In genomic region chr14:20886266-20886665, GRCm38 (mm10) we compare ENCODE assay signal across 9 mouse cellular contexts. TPM values are rescaled to one million over a fixed set of nuclear protein-coding genes. Genes with fewer than 3 reads are reported as not detected.
A peak's percentile ranks its signal among the peaks of the same experiment; 100 is the strongest.
DNase-seq lines count a peak whose midpoint lies in the region; ATAC-seq and TF ChIP-seq lines count a peak whose summit lies in the region.
"Had no signal": no experiment of that assay in that cellular context is flagged by ENCODE, and none has a peak within 500 bp of the region (broad histone marks: within the 10 kb centered on the region; RNA-seq: fewer than 3 reads in every experiment).

No protein-coding gene starts in this region.

- no peak overlapping the region for H3ac ChIP-seq in myocyte (ENCODE audit: control insufficient read depth, insufficient read length)

- no peak for ATAC-seq in kidney, embryonic 16.5 days (ENCODE audit: low FRiP score, low TSS enrichment)
- no peak for ATAC-seq in G1E (ENCODE audit: extremely low read depth, insufficient number of reproducible peaks, low FRiP score, poor library complexity, severe bottlenecking)

- H3K4me1 ChIP-seq in kidney, embryonic 16.5 days (ENCODE audit: insufficient read depth, low read length): peaks cover 14% of the 10 kb centered on the region
- peaks cover 41% of the 10 kb centered on the region for H3K4me1 ChIP-seq in G1E (ENCODE audit: insufficient read depth, low read depth, low read length)
- H3K4me1 ChIP-seq in brown adipose tissue, adult 24 weeks (ENCODE audit: control insufficient read depth, insufficient read depth, insufficient read length, low read length): peaks cover 17% of the 10 kb centered on the region

- H3K9ac ChIP-seq in kidney, embryonic 16.5 days (replicated peaks; ENCODE audit: low read length): no peak overlapping the region
- H3K9ac ChIP-seq: limb, embryonic 15.5 days had no signal

- no peaks in the 10 kb centered on the region for H3K36me3 ChIP-seq in kidney, embryonic 16.5 days (ENCODE audit: insufficient read depth, low read length)
- H3K36me3 ChIP-seq in G1E (replicated peaks) (no peaks in the 10 kb centered on the region), myocyte (ENCODE audit: control insufficient read depth, insufficient read depth) (no peaks in the 10 kb centered on the region)
- H3K36me3 ChIP-seq: limb, embryonic 15.5 days had no signal

- 57% methylated on average over 4 of the region's 4 CpGs for WGBS in kidney, embryonic 16.5 days

- DNase-seq in kidney, postnatal 4 days: peak; percentile 77 to 79
- DNase-seq in G1E (ENCODE audit: low spot score): peak; percentile 19
- DNase-seq in layer of hippocampus, postnatal 10 days (ENCODE audit: low spot score in 2 of 2): peak; percentile 25 to 43
- DNase-seq in thymus, postnatal 25 days: peak; percentile 84
- DNase-seq in Muller cell, postnatal 12 days (ENCODE audit: inconsistent ontology term): no peak

- H3K4me3 ChIP-seq in kidney, embryonic 16.5 days (ENCODE audit: low read length): no peak overlapping the region
- H3K4me3 ChIP-seq in G1E (ENCODE audit: low read depth, low read length): no peak overlapping the region; the same call in 1 of the 2 replicates
- H3K4me3 ChIP-seq in brown adipose tissue, adult 24 weeks (ENCODE audit: insufficient read depth, low read depth, low read length): no peak overlapping the region
- H3K4me3 ChIP-seq in myocyte: no peak overlapping the region
- H3K4me3 ChIP-seq: limb, embryonic 15.5 days had no signal

- no peak overlapping the region for H3K27ac ChIP-seq in kidney, embryonic 16.5 days (ENCODE audit: low read length)
- H3K27ac ChIP-seq in brown adipose tissue, adult 24 weeks (replicated peaks; ENCODE audit: low read depth, low read length): peak overlapping the region; percentile 80; the same call in 1 of the 2 replicates

- no peaks in the 10 kb centered on the region for H3K27me3 ChIP-seq in kidney, embryonic 16.5 days (ENCODE audit: insufficient read depth, low read length)
- H3K27me3 ChIP-seq in G1E (ENCODE audit: insufficient read depth, low read length): no peaks in the 10 kb centered on the region
- H3K27me3 ChIP-seq in myocyte (ENCODE audit: control insufficient read depth, insufficient read depth, insufficient read length): no peaks in the 10 kb centered on the region
- H3K27me3 ChIP-seq: limb, embryonic 15.5 days had no signal

- no peaks in the 10 kb centered on the region for H3K9me3 ChIP-seq in kidney, embryonic 16.5 days (ENCODE audit: low read length)
- H3K9me3 ChIP-seq in G1E (replicated peaks): no peaks in the 10 kb centered on the region
- H3K9me3 ChIP-seq: limb, embryonic 15.5 days had no signal

- no peaks in the 10 kb centered on the region for H3K79me2 ChIP-seq in myocyte (ENCODE audit: control insufficient read depth, insufficient read depth)

- TF ChIP-seq CTCF in G1E (IDR thresholded peaks at IDR 0.05; ENCODE audit: low read depth, low read length): no peak

- no peak overlapping the region for H3K4me2 ChIP-seq in kidney, embryonic 16.5 days (replicated peaks; ENCODE audit: low read depth, low read length)
- peak overlapping the region; percentile 92 for H3K4me2 ChIP-seq in myocyte (ENCODE audit: low read depth)
- H3K4me2 ChIP-seq: limb, embryonic 15.5 days had no signal

- TF ChIP-seq POLR2A in myocyte (IDR thresholded peaks at IDR 0.05; ENCODE audit: insufficient read length, low read depth): no peak

TF ChIP-seq in myocyte, 11 proteins besides CTCF, POLR2A, EP300 and RAD21:
- TF ChIP-seq REST (IDR thresholded peaks at IDR 0.05; ENCODE audit: insufficient read depth, insufficient read length) (no peak), TCF12 (IDR thresholded peaks at IDR 0.05; ENCODE audit: insufficient read depth, poor library complexity, severe bottlenecking) (no peak), MYOG (IDR thresholded peaks at IDR 0.05; ENCODE audit: control insufficient read depth in 1 of 3, insufficient read depth in 1 of 3, insufficient read length in 2 of 3, low read depth in 2 of 3) (no peak), MYOD1 (IDR thresholded peaks at IDR 0.05; ENCODE audit: control insufficient read depth in 1 of 3, insufficient read length in 2 of 3, low read depth in 2 of 3) (no peak), TCF3 (IDR thresholded peaks at IDR 0.05; ENCODE audit: insufficient read length, low read depth) (no peak), POLR2AphosphoS2 (IDR thresholded peaks at IDR 0.05; ENCODE audit: insufficient read length, low read depth) (no peak), MAX (IDR thresholded peaks at IDR 0.05; ENCODE audit: low read depth) (no peak), CEBPB (IDR thresholded peaks at IDR 0.05; ENCODE audit: insufficient read depth, poor library complexity, severe bottlenecking) (no peak), SRF (IDR thresholded peaks at IDR 0.05; ENCODE audit: control insufficient read depth, insufficient read length, low read depth) (no peak), USF1 (IDR thresholded peaks at IDR 0.05; ENCODE audit: low read depth) (no peak), E2F4 (IDR thresholded peaks at IDR 0.05; ENCODE audit: insufficient read depth) (no peak)

RNA-seq across cellular contexts. Expression of gene Vcl, which starts 42.9 kb away (rescaled TPM):
- 54.9 and 57.7 TPM in 2 replicates for polyA plus RNA-seq in kidney, embryonic 16.5 days (2015; fragmentation: Nextera tagmentation; extraction: Ambion mirVana)
- 124 and 125 TPM in 2 replicates for total RNA-seq in G1E (2014; fragmentation: Nextera tagmentation)
- total RNA-seq in G1E (2017): 34.6 and 36.9 TPM in 2 replicates
- polyA plus RNA-seq in G1E (2012): 14.3 and 47.3 TPM in 2 replicates
- polyA plus RNA-seq in brown adipose tissue, adult 24 weeks (2012; ENCODE audit: insufficient read depth, insufficient read length, missing spikeins): 28.5 and 34.3 TPM in 2 replicates
- 10 to 100 TPM; 34.4 to 40.2 TPM for total RNA-seq in layer of hippocampus, postnatal 10 days (2021)
- polyA plus RNA-seq in myocyte (2012; fragmentation: generic; extraction: Trizol): 104 TPM

RNA-seq across cellular contexts. Expression of gene Plau, which starts 49.8 kb away (rescaled TPM):
- 21.7 and 21.8 TPM in 2 replicates for polyA plus RNA-seq in kidney, embryonic 16.5 days (2015; fragmentation: Nextera tagmentation; extraction: Ambion mirVana)
- total RNA-seq in G1E (2014; fragmentation: Nextera tagmentation) (not detected in 2 replicates), G1E (2017) (5.0 and 6.0 TPM in 2 replicates)
- polyA plus RNA-seq in G1E (2012) (not detected in 2 replicates), myocyte (2012; fragmentation: generic; extraction: Trizol) (40.1 TPM)
- 9.6 and 11.6 TPM in 2 replicates for polyA plus RNA-seq in brown adipose tissue, adult 24 weeks (2012; ENCODE audit: insufficient read depth, insufficient read length, missing spikeins)
- total RNA-seq in layer of hippocampus, postnatal 10 days (2021): 1 to 10 TPM; 4.3 to 4.6 TPM

Comparison
In these comparisons a context has a peak if more than half of its experiments do, and no peak if none do; other contexts are left out.
1. RNA of gene Plau, which starts 49.8 kb away (polyA plus RNA-seq): 40.1 TPM in myocyte (single experiment), 21.7 to 21.8 TPM in kidney, embryonic 16.5 days and 9.6 to 11.6 TPM in brown adipose tissue, adult 24 weeks; not detected in G1E; every median in the first group is over 10 times any median in the second.